Mouse (Mus musculus) liver, embryonic 14.5 days (tissue): ENCODE data around the gene Igsf21.

Source experiments
- CTCF ChIP-seq: IDR thresholded peaks from 2 replicates; pipeline ENCODE4 v1.5.1; 2016; ENCODE audit warnings: antibody characterized with exemption, low read depth, control low read depth
- EP300 ChIP-seq: IDR thresholded peaks from 2 replicates; pipeline ENCODE4 v1.6.1; 2016; ENCODE audit warnings: antibody characterized with exemption, low read depth

DNA sequence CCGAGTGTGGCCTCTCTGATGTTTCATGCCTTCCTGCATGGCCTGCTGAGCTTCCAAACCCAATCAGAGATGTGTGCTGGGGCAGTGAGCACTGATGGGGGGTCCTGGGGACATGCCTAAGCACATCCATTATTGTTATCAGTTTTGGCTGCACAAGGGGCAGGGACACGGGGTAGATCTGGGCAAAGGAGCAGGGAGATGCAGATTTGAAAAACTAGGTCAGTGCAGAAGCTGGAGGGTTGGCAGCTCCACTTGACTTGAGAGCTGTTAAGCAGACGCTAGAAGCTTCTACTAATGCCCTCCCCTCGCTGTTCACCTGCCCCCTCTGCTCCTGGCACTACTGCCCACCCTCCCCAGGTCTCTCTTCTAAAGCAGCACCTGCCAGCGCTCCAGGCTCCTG lies 20.5 kb upstream of the Igsf21 start:
- no peak for TF ChIP-seq CTCF
- no peak for TF ChIP-seq EP300
